Mouse (Mus musculus) olfactory bulb, adult 2 months (tissue): ENCODE measurements around the gene Ccdc40.

ENCODE experiments used
- CTCF ChIP-seq: fragments of 200-500 bp; IDR thresholded peaks from 2 replicates; pipeline ENCODE4 v1.5.1; 2012; ENCODE audit warnings: low read depth, mild to moderate bottlenecking, low read length, moderate library complexity; ENCODE audit not compliant: insufficient read depth
- POLR2A ChIP-seq: fragments of 200-500 bp; IDR thresholded peaks from 2 replicates; pipeline ENCODE4 v1.6.1; 2012; ENCODE audit warnings: mild to moderate bottlenecking, low read depth, low read length, moderate library complexity; ENCODE audit not compliant: insufficient read depth

- TF ChIP-seq CTCF (no peak), POLR2A (no peak)
Measured at GRCm38 (mm10) chr11:119187800-119188197, 40.6 kb upstream of the Ccdc40 start.
